Mouse (Mus musculus) erythroblast, embryonic 14.5 days (primary cell): ENCODE measurements around the gene AI854703. TPM values are rescaled to one million over a fixed set of nuclear protein-coding genes. Genes with fewer than 3 reads are reported as not detected.

Experiments
- H3K27me3 ChIP-seq: 2 replicates; pipeline ENCODE4 v1.6.1; 2012; ENCODE audit warnings: inconsistent platforms; ENCODE audit not compliant: control insufficient read depth
- H3K36me3 ChIP-seq: 2 replicates; pipeline ENCODE4 v1.6.1; 2012; ENCODE audit warnings: mild to moderate bottlenecking, inconsistent platforms; ENCODE audit not compliant: control insufficient read depth
- H3K4me1 ChIP-seq: 2 replicates; pipeline ENCODE4 v1.6.1; 2012; ENCODE audit warnings: inconsistent platforms; ENCODE audit not compliant: control insufficient read depth
- H3K4me3 ChIP-seq: replicated peaks from 2 replicates; pipeline ENCODE3; 2012; ENCODE audit warnings: moderate library complexity, mild to moderate bottlenecking, inconsistent platforms
- H3K9me3 ChIP-seq: 2 replicates; pipeline ENCODE4 v1.6.1; 2012; ENCODE audit warnings: low read length, inconsistent platforms, mixed read lengths; ENCODE audit not compliant: control insufficient read depth
- GATA1 ChIP-seq: IDR thresholded peaks from 2 replicates; pipeline ENCODE4 v1.6.1; 2012; ENCODE audit warnings: low read length, inconsistent platforms, mixed read lengths
- TAL1 ChIP-seq: IDR thresholded peaks from 3 replicates; pipeline ENCODE4 v1.6.1; 2012; ENCODE audit warnings: low read length, inconsistent platforms, mixed read lengths
- polyA plus RNA-seq: library from polyadenylated mRNA; stranded (reverse); fragments of >175 nt; gene quantifications from 2 replicates; pipeline ENCODE4 v1.2.3, GENCODE M21; 2012

AI854703 gene
- polyA plus RNA-seq, 1 experiment, result not detected

DNA sequence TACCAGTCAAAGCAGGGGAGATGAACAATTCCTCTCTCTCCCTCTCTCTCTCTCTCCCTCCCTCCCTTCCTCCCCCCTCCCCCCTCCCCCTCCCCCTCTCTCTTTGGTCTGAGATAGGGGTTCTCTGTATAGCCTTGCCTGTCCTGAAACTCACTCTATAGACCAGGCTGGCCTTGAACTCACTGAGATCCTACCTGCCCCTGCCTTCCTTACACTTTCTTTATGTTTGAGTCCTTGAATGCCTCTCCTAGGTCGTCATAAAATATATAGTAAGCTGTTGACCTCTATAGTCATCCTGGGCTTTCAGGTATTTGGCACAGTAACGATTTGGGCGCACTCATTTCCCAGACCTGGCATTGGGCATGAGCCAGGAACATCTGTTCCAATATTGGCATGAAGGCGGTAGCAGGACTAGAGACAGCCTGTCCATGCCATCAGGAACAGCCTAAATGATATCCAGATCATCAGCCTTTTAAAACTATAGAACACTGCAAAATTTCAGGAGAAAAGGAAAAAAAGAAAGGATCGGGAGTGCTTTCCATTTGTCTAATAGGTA, 50.4 kb downstream of the AI854703 start:
- Histone ChIP-seq H3K9me3 (no peaks in the 10 kb centered on the region), H3K27me3 (no peaks in the 10 kb centered on the region), H3K4me1 (peaks cover 13% of the 10 kb centered on the region), H3K36me3 (no peaks in the 10 kb centered on the region; the same call in 1 of the 2 replicates), H3K4me3 (no peak overlapping the region)
- TF ChIP-seq TAL1, result no peak
- TF ChIP-seq GATA1, result no peak

DNA sequence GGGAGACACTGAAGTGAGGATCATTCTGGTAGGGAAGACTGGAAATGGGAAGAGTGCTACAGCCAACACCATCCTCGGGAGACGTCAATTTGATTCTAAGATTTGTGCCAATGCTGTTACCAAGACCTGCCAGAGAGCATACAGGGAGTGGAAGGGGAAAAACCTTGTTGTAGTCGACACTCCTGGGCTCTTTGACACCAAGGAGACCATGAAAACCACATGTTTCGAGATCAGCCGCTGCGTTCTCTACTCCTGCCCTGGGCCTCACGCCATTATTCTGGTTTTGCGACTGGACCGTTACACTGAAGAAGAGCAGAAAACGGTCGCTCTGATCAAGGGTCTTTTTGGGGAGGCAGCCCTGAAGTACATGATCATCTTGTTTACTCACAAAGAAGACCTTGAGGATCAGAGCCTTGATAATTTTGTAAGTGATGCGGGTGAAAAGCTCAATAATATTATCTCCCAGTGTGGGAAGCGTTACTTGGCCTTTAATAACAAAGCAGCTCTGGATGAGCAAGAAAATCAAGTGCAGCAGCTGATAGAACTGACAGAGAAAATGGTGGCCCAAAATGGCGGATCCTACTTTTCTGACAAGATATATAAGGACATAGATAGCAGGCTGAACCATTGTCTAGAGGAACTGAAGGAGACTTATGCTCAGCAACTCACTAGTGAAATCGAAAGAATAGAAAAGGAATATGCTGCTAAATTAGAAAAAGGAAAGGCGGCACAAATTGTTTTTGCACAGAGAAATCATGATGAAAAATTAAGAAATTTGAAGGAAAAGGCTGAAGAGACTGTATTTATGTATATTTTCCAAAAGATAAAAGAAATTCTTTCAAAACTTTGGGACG, 51.2 kb downstream of the AI854703 start:
- no peak overlapping the region for H3K4me3 ChIP-seq
- TF ChIP-seq GATA1 (no peak), TAL1 (no peak)
- no peaks in the 10 kb centered on the region; the same call in 1 of the 2 replicates for H3K36me3 ChIP-seq
- no peaks in the 10 kb centered on the region for H3K9me3 ChIP-seq
- H3K4me1 ChIP-seq, result peaks cover 13% of the 10 kb centered on the region
- H3K27me3 ChIP-seq, result no peaks in the 10 kb centered on the region

DNA sequence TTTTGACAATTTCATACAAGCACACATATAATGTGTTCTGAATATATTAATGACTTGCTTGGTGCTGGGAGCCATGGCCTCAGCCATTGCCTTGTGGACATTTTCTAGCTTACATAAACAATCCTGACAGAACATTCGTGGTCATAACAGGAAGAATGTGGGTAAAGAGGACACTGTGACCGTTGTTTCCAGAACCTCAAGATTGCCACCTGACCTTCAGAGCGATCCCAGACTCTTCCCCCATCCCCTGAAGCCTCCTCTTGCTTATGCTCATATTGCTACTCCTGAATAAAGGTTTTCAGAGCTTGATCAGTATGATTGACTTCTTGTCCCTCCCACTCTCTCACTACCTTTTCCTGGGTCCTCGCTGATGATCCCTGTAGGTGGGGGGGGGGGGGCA, 51.8 kb downstream of the AI854703 start:
- peaks cover 13% of the 10 kb centered on the region for H3K4me1 ChIP-seq

DNA sequence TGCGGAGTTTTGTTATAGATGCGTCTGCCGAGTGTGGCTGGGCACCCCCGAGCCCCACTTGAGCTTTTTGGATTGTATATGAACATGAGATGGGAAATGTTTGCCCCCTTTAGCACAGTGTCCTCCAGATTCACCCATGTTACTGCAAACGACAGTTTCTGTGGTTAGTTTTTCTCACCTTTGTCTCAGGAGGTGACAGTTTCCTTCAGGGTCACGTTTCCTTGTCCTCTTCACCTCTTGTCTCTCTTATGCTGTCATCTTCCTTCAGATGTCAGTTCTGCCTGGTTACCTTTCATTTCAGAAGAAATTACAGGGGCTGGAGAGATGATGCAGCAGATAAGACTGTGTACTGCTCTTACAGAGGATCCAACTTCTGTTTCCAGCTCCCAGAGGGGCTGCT, 53.1 kb downstream of the AI854703 start:
- no peaks in the 10 kb centered on the region for H3K9me3 ChIP-seq
- TF ChIP-seq TAL1 (no peak), GATA1 (no peak)
- no peaks in the 10 kb centered on the region; the same call in 1 of the 2 replicates for H3K36me3 ChIP-seq
- no peak overlapping the region for H3K4me3 ChIP-seq
- peaks cover 13% of the 10 kb centered on the region for H3K4me1 ChIP-seq
- no peaks in the 10 kb centered on the region for H3K27me3 ChIP-seq

More for the DNA sequence above, 51.8 kb downstream of the AI854703 start:
- H3K9me3 ChIP-seq, result no peaks in the 10 kb centered on the region
- TF ChIP-seq GATA1 (no peak), TAL1 (no peak)
- no peaks in the 10 kb centered on the region; the same call in 1 of the 2 replicates for H3K36me3 ChIP-seq
- H3K27me3 ChIP-seq, result no peaks in the 10 kb centered on the region
- H3K4me3 ChIP-seq, result no peak overlapping the region

DNA sequence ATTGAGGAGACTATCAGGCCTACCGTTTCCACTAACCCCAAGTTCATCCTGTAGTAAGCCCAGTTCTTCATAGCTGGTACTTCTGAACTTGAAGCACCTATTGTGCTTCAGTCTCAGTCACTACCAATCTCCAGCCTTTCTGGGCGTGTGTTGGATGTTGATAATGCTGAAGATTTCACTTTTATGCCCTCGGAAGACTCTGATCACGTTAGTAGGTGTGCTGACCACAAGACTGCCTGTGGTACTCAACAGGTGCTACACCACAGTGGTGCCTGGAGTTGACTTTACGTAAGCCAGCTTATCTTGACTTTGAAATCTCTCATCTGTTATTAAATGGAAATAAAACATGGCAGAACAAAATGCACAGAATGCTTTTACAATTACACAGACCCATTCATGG, 53.9 kb downstream of the AI854703 start:
- TF ChIP-seq TAL1 (no peak), GATA1 (no peak)
- Histone ChIP-seq H3K4me1 (peaks cover 9% of the 10 kb centered on the region), H3K4me3 (no peak overlapping the region), H3K27me3 (no peaks in the 10 kb centered on the region), H3K36me3 (no peaks in the 10 kb centered on the region; the same call in 1 of the 2 replicates), H3K9me3 (no peaks in the 10 kb centered on the region)

DNA sequence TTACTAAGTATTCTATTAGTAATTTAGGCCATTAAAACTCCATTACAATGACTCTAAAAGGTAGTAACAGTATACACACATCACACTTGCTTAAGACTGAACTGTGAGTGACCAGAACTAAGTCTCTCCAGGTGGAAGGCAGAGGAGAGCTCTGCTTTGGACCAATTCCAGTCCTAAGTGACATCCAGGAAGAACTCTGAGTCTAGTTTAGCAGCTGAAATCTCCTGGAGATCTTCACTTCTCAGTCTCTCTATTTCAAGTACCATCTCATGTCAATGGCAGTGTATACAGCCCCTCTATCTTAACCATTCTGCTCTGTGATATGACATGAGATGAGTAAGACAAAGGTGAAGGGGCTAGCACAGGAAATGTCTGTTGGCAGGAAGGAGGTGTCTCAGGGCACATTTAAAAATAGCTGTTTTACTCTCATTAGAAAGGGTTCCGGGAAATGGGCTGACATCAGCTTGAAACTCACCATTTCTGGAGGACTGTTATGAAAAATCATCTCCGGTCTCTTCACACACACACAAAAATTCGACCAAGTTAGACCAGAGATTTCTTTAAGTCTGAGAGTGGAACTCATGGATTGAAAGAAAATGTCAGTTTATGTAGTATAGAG, 55.0 kb downstream of the AI854703 start:
- no peak overlapping the region for H3K4me3 ChIP-seq
- no peaks in the 10 kb centered on the region for H3K27me3 ChIP-seq
- no peak for TF ChIP-seq TAL1
- TF ChIP-seq GATA1, result no peak
- no peaks in the 10 kb centered on the region; the same call in 1 of the 2 replicates for H3K36me3 ChIP-seq
- H3K4me1 ChIP-seq, result no peaks in the 10 kb centered on the region; the same call in 1 of the 2 replicates
- H3K9me3 ChIP-seq, result no peaks in the 10 kb centered on the region

DNA sequence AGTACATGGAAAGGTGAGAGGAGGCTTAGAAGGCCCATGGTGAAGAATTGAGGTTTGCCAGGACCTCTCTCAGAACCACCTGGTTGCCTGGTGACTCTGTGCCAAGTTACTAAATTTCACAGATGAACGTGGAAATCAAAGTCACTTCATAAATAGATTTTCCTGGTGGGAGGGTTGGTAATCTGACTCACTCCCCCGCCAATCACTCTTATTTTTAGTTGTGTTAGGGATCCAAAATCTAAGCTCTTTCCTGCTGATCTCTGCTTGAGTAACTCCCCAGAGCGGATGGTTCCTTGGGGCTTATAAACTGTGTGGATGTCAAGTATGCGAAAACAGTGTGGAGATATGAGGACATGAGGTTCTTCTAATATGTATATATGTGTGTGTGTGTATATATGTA, 55.7 kb downstream of the AI854703 start:
- no peak overlapping the region for H3K4me3 ChIP-seq
- H3K9me3 ChIP-seq, result no peaks in the 10 kb centered on the region
- no peaks in the 10 kb centered on the region; the same call in 1 of the 2 replicates for H3K36me3 ChIP-seq
- H3K4me1 ChIP-seq, result no peaks in the 10 kb centered on the region; the same call in 1 of the 2 replicates
- H3K27me3 ChIP-seq, result no peaks in the 10 kb centered on the region
- no peak for TF ChIP-seq GATA1
- TF ChIP-seq TAL1, result no peak

Other genes with a start within 250 kb of the AI854703 start
- 0.06 and 0.11 TPM in 2 replicates for gene Krba1, start 231.2 kb upstream of the AI854703 start, polyA plus RNA-seq
- gene Zfp467, start 180.9 kb upstream of the AI854703 start, polyA plus RNA-seq, result 0.07 TPM in 2 replicates
- gene Sspo, start 178.5 kb upstream of the AI854703 start, polyA plus RNA-seq, result not detected in 2 replicates
- 0.06 TPM in 1 of 2 replicates, not detected in the other for gene Atp6v0e2, start 89.1 kb upstream of the AI854703 start, polyA plus RNA-seq
- gene Lrrc61, start 72.0 kb upstream of the AI854703 start, polyA plus RNA-seq, result 0.05 and 0.27 TPM in 2 replicates
- gene Rarres2, start 54.0 kb upstream of the AI854703 start, polyA plus RNA-seq, result 0.07 TPM in 1 of 2 replicates, not detected in the other
- gene Gm45021, start 37.2 kb upstream of the AI854703 start, polyA plus RNA-seq, result not detected in 2 replicates
- gene Repin1, start 32.9 kb upstream of the AI854703 start, polyA plus RNA-seq, result 0.06 and 0.15 TPM in 2 replicates
- not detected in 2 replicates for gene Gm44965, start 32.8 kb upstream of the AI854703 start, polyA plus RNA-seq
- gene Zfp775, start 24.7 kb upstream of the AI854703 start, polyA plus RNA-seq, result 0.03 TPM in 2 replicates
- gene Gimap8, start 20.5 kb downstream of the AI854703 start, polyA plus RNA-seq, result not detected in 2 replicates
- gene Gimap9, start 49.4 kb downstream of the AI854703 start, polyA plus RNA-seq, result 0.05 TPM in 1 of 2 replicates, not detected in the other
- not detected in 2 replicates for gene Gimap4, start 57.8 kb downstream of the AI854703 start, polyA plus RNA-seq
- not detected in 2 replicates for gene Gimap6, start 81.5 kb downstream of the AI854703 start, polyA plus RNA-seq
- gene Gm28053, start 91.8 kb downstream of the AI854703 start, polyA plus RNA-seq, result not detected in 2 replicates
- gene Gimap7, start 91.9 kb downstream of the AI854703 start, polyA plus RNA-seq, result not detected in 2 replicates
- gene Gimap1, start 112.3 kb downstream of the AI854703 start, polyA plus RNA-seq, result 0.02 and 0.03 TPM in 2 replicates
- 0.04 and 0.05 TPM in 2 replicates for gene Gimap5, start 119.4 kb downstream of the AI854703 start, polyA plus RNA-seq
- gene Gimap3, start 144.1 kb downstream of the AI854703 start, polyA plus RNA-seq, result 0.02 TPM in 1 of 2 replicates, not detected in the other
- 0.32 and 0.81 TPM in 2 replicates for gene Tmem176a, start 214.2 kb downstream of the AI854703 start, polyA plus RNA-seq
- gene Tmem176b, start 214.7 kb downstream of the AI854703 start, polyA plus RNA-seq, result 0.10 and 0.18 TPM in 2 replicates
- not detected in 2 replicates for gene Aoc1, start 246.1 kb downstream of the AI854703 start, polyA plus RNA-seq